Mouse (Mus musculus) granulocyte monocyte progenitor cell, adult 5-6 weeks (primary cell): ENCODE data around the gene Slc44a2. TPM values are rescaled to one million over a fixed set of nuclear protein-coding genes. Genes with fewer than 3 reads are reported as not detected.
"Not testable (repeated sequence)": the region's sequence is repeated elsewhere in the genome, so short reads cannot be mapped to it uniquely, and the experiment has no call there.

Experiments used
- ATAC-seq: replicated peaks from 2 replicates; pipeline ENCODE4 v1.8.0; 2016; ENCODE audit warnings: mild to moderate bottlenecking, moderate TSS enrichment, inconsistent platforms; ENCODE audit not compliant: poor library complexity, severe bottlenecking
- total RNA-seq, 2 experiments: library from RNA; stranded (forward) in 1 of 2; stranded (reverse) in 1 of 2; fragments of 200-712, 200-1000 nt in 1 of 2; fragments of >200 nt in 1 of 2; fragmentation: Nextera tagmentation in 1 of 2; gene quantifications; 2 replicates each; pipeline ENCODE4 v1.2.3; 2014 to 2017

Slc44a2 gene
- total RNA-seq (2014; fragmentation: Nextera tagmentation) (117 and 134 TPM in 2 replicates), total RNA-seq (2017) (83.5 and 89.1 TPM in 2 replicates)

DNA sequence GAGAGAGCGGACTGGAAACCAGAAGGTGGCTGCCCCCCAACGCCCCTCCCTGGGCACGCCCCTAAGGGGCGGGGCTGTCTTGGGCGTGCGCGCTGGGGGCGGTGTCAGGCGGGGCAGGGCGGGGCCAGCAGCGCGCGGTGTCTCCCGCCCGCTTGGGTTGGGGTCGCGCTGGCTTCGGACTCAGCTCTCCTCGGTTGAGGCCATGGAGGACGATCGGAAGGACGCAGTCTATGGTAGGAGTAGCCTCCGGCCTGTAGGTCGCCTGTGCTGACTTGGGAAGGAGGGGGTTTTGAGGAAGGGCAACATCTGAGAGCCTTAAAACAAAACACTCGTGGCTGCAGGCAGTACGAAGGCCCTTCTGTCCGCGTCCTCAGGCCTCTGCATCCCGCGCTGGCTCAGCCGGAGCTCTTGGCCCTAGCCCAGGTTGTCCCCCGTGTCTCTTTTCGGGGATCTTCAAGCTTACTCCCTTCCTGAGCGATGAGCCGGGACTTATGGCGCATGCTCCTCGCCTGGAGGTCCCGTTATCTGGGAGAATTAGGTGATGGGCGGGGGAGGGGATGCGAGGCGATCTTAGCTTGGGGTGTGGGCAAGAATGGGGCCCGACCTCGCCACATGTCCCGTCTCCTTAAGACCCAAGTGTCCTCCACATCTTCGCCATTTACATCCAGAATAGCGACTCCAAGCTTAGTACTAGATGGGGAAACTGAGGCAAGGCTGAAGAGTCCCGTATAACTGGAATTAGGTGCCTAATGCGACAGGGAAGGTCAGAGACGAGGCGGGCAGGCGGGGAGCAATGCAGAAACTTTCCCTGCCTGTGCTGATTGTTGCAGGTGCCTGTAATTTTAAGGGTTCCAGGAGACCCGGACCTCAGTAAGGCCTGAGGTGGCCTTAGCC lies at the start of gene Slc44a2:
Gene Slc44a2 (plus strand): TSS at position 80 of the 894 bp plus-strand sequence.
- peak; percentile 69 for ATAC-seq

DNA sequence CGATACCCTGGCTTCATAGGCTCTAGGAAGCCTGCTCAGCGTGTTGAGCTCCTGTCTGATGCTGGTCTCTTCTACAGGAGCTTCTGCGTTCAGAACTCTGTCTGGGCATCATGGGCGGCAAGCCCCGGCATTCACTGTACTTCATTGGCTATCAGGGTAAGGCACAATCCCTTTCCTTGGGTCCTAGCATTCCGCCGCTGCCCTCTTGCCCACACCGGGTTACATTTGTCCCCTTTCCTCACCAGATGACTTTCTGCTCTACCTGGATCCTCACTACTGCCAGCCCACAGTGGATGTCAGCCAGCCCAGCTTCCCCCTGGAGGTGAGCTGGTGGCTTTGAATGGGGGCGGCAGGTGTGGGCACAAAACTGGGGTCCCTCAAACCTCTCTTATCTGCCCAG lies 48.1 kb upstream of the Slc44a2 start:
- no peak for ATAC-seq

DNA sequence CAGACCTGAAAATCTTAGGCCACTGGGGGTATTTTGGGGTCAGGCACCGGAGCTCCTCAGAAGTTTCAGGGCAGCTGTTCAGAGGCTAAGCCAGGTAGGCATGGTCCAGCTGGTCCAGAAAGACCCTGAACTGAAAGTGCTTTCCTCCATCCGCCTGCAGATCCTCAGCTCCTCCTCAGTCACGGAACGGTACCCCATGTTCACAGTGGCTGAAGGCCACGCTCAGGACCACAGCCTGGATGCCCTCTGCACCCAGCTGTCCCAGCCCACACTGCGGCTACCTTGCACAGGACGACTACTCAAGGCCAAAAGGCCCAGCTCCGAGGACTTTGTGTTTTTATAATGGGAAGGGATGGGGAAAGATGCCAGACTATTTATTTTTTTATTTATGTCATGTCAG lies 47.4 kb upstream of the Slc44a2 start:
- ATAC-seq, result no peak

DNA sequence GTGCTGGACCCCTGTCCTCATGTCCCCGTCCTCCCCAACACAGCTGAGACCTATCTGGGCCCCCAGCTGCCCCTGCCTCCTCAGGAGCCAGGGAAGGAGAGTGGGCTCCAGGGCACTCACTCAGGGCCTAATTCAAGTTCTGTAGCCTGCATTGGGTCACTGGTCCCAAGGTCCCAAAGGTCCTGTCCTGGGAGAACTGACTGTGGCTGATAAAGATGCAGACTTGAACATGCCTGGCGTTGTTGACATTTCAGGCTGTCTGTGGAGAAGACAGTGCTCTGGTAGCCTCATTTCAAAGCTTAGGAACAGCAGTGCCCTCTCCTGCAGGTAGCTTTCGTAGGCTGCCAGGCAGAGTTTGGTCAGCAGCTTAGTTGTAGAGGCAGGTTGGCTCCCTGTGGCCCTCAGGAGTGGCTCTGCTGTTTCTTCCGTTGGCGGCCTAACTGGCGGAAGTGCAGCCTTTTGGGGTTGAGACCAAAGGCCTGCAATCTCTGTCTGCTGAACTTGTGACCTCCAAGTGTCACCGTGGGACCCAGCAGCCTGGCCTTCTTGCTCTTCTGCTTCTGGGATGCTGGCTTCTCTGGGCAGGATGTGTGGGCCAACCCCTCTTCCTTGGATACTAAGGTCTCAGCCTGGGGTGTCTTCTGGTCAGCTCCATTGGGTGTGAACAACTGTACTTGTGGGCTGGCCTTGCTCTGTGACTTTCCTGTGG lies 46.8 kb upstream of the Slc44a2 start:
- ATAC-seq, result no peak

DNA sequence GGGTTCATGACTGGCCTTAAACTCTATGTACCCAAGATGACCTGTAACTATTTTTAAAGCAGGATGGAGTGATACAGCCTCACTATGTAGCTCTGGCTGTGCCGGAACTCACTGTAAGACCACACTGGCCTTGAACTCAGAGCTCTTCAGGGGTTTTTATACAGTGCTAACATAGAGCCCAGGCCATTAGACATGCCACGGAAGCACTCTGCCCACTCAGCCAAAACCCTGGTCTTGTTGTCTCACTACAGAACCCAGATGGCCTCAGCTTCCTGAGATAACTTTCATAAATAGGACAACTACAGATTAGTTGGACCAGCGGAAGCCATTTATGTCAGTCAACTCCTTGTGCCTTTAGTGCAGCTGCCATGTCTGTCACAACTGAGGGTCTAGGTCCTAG lies 46.2 kb upstream of the Slc44a2 start:
- no peak for ATAC-seq

DNA sequence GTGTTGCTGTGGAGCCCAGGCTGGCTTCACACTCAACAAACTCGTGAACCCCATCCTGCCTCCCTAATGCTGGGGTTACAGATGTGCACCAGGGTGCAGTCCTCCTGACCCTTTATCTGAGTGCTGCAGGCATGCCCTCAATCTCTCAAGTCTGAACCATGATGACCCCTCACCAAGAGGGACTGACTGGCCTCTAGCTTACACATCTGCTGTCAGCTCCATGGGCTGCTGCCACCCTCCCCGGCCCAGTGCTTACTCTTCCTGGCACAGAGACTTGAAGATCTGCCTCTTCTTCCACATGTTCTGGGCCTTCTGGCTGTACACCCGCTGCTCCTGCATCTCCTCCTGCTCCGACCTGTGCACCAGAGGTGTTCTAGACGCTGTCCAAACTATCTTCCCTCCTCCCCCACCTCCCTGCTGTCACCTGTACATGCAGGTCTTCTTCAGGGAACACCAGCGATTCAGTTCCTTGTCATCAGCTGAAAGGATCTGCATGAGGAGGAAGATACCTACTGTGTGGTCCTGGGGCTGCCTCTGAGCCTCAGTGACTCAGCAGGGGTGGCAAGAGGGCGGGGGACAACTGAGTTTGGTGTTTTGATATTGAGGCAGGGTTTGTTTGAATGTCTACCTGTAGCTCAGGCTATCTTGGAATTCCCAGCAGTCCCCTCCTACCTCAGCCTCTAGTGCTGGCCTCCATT lies 45.3 kb upstream of the Slc44a2 start:
- no peak for ATAC-seq

DNA sequence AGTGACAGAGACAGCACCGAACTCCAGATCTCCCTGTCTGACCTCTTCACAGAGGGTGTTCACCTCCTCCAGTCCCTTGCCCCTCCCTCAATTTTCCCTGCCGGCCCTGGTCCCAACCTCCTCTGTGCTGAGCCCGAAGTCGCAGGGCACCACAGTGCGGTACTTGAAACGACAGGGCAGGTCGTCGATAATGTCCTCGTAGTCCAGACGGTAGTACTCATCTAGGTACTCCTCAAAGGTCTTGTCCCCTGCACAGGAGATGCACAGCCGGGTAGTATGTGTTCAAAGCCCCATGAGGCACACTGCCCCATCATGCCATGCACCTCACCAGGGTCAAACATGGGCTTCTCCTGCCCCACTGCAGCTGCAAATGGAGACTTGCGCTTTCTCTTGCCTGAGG lies 44.8 kb upstream of the Slc44a2 start:
- no peak for ATAC-seq

DNA sequence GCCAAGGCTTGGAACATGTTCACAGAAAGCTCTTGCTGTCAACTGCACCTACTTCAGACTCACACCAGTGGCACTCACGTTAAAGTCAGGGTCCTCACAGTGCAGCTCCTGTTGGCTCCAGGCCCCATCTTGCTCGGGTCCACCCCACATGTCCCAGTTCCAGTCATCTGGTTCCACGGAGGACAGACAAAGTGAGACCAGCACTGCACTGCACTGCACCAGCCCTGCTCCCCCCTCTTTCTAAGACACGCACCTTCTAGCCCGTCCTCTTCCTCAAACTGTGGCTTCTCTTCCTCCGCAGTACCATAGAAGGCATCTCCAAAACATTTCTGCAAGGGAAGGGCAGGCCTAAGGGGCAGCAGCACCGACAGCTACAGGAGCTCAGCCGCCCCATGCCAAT lies 44.2 kb upstream of the Slc44a2 start:
- ATAC-seq, result no peak

DNA sequence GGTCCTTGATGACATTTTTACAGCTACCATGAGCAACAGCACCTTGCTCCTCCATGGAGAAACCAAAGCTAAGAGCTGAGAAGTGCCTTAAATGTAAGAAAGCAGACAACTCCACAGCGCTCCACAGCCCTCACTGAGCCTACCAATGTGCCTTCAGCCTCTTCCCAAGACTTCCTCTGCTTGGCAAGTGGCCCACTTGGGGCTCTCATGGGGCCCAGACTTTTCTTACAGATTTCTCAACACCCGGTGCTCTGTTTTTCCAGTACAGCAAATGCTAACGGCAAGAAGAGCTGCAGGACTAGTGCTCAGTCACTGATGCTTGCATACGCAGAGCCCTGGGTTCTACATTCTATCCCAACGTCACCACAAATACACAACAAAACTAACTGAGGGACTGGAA lies 42.7 kb upstream of the Slc44a2 start:
- ATAC-seq, result no peak

DNA sequence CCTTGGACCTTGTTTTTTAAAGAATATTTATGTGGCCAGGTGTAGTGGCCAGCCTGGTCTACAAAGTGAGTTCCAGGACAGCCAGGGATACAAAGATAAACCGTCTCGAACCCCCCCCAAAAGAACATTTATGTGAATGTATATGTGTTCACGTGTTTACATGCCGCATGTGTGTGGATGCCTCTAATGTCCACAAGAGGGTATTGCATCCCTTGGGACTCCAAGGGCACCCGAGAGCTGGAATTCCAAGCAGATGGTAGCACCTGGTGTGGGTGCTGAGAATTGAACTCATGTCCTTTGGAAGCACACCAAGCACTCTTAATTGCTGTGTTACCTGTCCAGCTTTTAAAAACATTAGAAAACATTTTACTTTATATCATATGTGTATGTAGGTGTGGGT lies 36.9 kb upstream of the Slc44a2 start:
- ATAC-seq, result no peak

DNA sequence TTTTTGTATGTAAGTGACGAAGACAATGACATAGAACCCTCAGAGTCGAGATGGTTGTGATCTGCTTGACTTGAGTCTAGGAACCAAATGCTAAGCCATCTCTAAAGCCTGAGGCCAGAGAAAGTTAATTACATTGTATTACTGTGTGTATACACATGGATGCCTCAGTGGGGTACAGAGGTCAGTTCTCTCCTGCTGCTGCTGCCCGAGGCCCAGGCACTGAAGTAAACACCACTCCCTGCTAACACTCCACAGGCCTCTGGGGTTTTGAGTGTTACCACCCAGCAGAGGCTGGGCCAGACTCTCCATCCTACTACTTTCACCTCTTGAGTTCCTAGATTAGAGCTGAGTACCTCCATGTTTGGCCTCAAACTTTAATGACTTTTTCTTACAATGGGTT lies 36.5 kb upstream of the Slc44a2 start:
- ATAC-seq, result no peak

DNA sequence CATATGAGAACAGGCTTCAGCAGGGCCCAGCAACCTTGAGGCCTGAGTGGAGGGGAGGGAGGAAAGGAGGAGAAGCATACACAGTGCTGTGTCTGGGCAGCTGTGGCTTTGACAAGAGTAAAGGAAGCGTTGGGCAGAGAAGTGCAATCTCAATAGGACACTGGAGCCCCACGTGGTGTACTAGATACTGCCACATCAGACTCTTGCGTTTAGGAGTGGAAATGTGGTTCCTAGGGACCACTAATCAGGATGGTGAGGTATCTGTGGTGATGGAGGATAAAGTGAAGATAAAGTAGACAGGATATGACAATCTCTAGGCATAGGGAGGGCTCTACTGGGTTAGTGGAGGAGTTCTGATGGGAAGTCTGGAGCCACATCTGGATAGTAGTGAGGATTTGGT lies 33.7 kb upstream of the Slc44a2 start:
- ATAC-seq, result peak; percentile 2; the same call in 1 of the 2 replicates

DNA sequence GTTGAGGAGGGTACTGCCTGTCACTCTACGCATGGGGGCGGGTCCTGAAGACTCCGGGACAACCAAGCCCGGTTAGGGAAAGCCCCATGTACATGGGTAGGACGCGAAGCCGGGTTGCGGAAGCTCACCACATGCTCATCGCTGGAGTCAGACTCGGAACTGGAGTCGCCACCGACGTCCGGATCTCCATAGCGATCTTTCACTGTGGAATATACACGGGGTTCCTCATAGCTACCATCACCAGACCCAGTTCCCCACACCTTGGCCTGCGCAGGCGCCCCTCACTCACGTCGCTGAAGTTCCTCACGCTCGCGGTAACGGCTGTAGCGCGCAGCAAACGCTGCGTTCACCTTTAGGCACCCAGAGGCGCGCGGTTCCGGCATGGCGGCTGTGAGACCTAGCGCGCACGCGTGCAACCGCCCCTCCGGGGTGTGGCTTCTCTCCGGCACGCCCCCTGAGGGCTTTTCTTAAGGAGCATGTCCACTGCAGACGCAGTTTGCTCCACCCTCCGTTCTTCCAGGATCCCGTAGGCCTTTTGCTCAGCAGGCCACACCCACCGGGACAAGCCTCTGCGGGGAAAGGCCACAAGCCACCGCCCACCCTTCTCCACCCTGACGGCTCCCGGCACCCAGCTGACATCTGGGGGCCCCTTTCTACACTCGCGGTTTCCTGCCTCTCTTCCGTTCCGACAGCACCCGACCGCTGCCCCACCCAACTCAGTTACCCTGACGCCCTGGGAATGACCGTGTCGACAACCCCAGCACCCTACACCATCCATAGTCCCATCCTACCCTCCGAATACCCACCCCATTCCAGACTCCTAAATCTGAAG lies 32.7 kb upstream of the Slc44a2 start, which contains the start of gene Kri1:
Gene Kri1 (minus strand): TSS at position 399 of the 832 bp plus-strand sequence.
- ATAC-seq, result peak; percentile 64

DNA sequence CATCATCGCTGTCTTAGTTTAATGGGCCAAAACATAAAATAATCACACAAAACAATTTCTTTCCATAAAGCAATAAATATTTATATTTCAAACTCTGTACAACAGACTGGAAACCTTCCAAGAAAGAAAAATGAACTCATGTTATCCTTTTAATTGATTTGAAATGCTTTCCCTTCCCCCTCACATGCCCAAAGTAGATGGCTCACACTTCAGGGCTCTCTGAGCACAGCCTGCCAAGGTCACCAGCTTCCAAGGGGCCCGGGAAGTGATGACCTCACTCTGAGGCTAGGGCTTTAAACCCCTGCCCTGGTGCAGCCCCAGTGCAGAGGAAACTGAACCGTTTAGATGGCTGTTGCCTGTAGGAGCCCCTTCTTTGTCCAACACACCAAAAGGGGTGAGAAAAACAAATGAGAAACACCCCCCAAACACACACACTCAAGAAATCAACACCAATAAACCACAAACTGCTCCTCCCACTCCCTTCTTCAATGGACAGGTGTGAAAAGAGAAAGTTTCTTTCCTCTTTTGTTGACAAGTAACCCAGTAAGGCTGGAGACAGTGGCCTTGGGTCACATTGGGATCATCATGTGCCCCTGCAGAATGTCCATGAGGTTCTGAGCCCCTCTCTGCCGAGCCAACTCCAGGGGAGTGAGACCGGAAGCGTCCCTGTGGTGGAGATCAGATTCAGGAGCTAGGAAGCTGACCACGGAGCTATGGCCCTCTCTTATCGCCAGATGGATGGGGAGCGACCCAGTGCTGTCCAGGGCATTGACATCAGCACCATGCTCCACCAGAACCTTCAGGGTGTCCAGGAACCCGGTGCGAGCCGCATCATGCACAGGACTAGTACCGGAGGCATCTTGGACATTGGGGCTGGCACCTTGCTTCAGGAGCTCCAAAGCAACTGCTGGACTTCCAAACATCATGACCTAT lies 31.8 kb upstream of the Slc44a2 start:
- 0 out of 2 replicates have a peak, but pooled peaks have one; percentile 8 for ATAC-seq

DNA sequence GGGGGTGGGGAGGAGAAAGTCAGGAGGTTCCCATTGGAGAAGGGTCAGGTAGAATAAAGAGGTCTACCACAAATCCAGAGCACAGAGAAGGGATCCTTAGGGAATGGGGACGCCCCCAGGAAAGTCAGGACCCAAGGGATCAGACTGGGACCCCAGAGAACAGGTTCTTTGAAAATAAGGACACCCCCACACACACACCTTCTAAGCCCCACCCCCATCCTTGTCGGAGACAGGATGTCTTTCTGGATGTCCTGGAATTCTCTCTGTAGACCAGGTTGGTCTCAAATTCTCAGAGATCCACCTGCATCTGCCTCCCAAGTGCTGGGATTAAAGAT lies 31.2 kb upstream of the Slc44a2 start:
- ATAC-seq, result no peak

DNA sequence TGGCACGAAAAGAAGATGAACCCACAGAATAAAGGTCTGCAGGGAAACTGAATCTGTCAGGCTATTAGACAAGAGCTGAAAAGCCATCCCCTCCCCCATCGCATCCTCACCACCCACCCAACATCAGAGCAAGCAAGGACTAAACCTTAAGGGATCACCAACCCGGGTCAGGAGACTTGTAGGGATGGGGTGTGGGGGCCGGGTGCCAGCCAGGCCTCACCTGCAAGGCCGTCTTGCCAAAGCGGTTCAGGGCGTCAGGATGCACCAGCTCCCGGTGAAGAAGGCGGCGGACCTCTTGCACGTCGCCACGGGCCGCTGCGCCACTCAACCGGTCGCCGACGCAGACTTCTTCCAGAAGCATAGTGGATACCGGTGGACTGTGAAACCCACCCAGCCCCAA lies 29.9 kb upstream of the Slc44a2 start:
- ATAC-seq, result 0 out of 2 replicates have a peak, but pooled peaks have one; percentile 0

DNA sequence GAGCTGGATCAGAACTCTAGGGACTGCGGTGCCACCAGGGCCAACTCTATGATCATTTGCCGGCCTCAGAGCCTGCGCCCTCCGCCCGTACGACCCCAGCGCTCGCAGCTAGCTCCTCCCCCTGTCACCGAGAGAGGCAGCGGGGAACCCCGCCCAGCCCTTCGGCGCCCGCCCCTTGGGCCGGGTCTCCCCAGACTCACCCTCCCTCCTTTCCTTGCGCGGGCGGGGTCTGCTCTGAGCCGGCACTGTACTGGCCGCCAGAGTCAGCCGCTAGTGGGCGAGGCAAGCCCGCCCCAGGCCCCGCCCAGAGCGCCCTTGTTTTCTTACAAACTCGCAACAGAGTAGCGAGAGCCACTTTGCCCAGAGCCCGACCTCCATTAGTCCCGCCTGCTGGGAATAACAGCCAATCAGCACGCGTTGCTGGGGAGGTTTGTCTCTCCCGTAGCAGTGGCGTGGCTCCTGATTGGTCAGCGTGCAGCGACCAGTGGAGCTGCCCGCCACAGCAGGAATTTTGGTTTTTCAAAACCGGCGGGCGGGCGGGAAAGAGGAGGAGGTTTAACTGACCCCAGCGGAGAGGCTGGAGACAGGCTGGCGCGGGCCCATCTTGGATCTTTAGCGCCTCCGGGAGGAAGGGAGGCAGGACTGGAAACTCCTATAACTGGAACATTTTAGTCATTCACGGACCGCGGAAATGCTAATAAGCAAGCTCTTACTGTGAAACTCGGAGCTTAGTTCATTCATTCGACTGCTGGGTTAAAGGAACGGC lies 29.3 kb upstream of the Slc44a2 start, which contains the start of gene Cdkn2d:
Gene Cdkn2d (minus strand): TSS at position 386 of the 766 bp plus-strand sequence.
- peak; percentile 61 for ATAC-seq

DNA sequence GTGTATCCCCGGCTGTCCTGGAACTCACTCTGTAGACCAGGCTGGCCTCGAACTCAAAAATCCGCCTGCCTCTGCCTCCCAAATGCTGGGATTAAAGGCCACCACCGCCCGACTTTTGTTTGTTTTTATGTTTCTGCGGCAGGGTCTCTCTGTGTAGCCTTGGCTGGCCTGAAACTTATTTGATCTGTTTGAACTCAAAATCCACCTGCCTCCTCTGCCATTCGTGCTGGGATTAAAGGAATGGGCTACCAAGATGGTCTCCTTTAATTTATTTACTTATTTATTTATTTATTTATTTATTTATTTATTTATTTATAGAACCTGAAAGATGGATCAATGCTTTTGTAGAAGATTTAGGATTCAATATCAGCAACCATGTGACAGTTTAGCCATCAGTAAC lies 28.6 kb upstream of the Slc44a2 start:
- ATAC-seq, result not testable (repeated sequence)
